In genomic region chr9:32594346-32594745, GRCm38 (mm10) we compare ENCODE assay signal across 14 mouse cellular contexts. TPM values are rescaled to one million over a fixed set of nuclear protein-coding genes. Genes with fewer than 3 reads are reported as not detected.
DNase-seq lines count a peak whose midpoint lies in the region; ATAC-seq and TF ChIP-seq lines count a peak whose summit lies in the region.
"Had no signal": no experiment of that assay in that cellular context is flagged by ENCODE, and none has a peak within 500 bp of the region (broad histone marks: within the 10 kb centered on the region; RNA-seq: fewer than 3 reads in every experiment).

No protein-coding gene starts in this region.

- DNase-seq in lung, embryonic 14.5 days: no peak
- no peak for DNase-seq in lung, postnatal 4 days
- DNase-seq in thymus, postnatal 25 days: peak; percentile 59
- DNase-seq in left cerebral cortex, postnatal 4 days: no peak
- no peak for DNase-seq in MN1 (ENCODE audit: low spot score)
- DNase-seq: cerebellum, adult 2 months; liver, postnatal 0 days; spleen, adult 18-20 months had no signal

- intact Hi-C loops in left cerebral cortex, postnatal 4 days (cut with DNase I): loop anchor here (5.0 kb wide), 1 partner anchor 488 kb away; no protein-coding TSS in a partner anchor

- no peaks in the 10 kb centered on the region for H3K27me3 ChIP-seq in lung, embryonic 14.5 days (ENCODE audit: insufficient read depth, low read length)

- H3K36me3 ChIP-seq in lung, embryonic 14.5 days (ENCODE audit: insufficient read depth): no peaks in the 10 kb centered on the region
- H3K36me3 ChIP-seq: heart, embryonic 10.5 days; hindbrain, embryonic 13.5 days had no signal

- no peak overlapping the region for H3K27ac ChIP-seq in lung, embryonic 14.5 days (ENCODE audit: low read depth)
- H3K27ac ChIP-seq: heart, embryonic 10.5 days; hindbrain, embryonic 13.5 days had no signal

- H3K4me2 ChIP-seq in lung, embryonic 14.5 days: no peak overlapping the region
- H3K4me2 ChIP-seq: hindbrain, embryonic 13.5 days had no signal

- no peaks in the 10 kb centered on the region for H3K9me3 ChIP-seq in lung, embryonic 14.5 days (ENCODE audit: low read depth, low read length)
- H3K9me3 ChIP-seq: heart, embryonic 10.5 days; hindbrain, embryonic 13.5 days; megakaryocyte, embryonic 14.5 days had no signal

- no peak overlapping the region for H3K9ac ChIP-seq in lung, embryonic 14.5 days
- H3K9ac ChIP-seq: hindbrain, embryonic 13.5 days; liver, postnatal 0 days had no signal

- ATAC-seq in lung, embryonic 14.5 days (ENCODE audit: insufficient read depth): peak; percentile 22; the same call in 1 of the 2 replicates
- peak; percentile 74 for ATAC-seq in CD4-positive, CD25-positive, alpha-beta regulatory T cell, adult 4 months
- peak; percentile 75 for ATAC-seq in inflammation-experienced regulatory T-cells, adult 6 months
- ATAC-seq: liver, postnatal 0 days had no signal

- 16% methylated on average over 4 of the region's 4 CpGs for WGBS in lung, embryonic 14.5 days

- H3K4me3 ChIP-seq in lung, embryonic 14.5 days (ENCODE audit: low read depth, low read length): no peak overlapping the region
- H3K4me3 ChIP-seq: heart, embryonic 10.5 days; hindbrain, embryonic 13.5 days; megakaryocyte, embryonic 14.5 days; myocyte had no signal

- no peak for TF ChIP-seq CTCF in lung, embryonic 14.5 days (IDR thresholded peaks at IDR 0.05; ENCODE audit: low read depth)

- 0 out of 2 replicates have a peak, but pooled peaks cover 6% of the 10 kb centered on the region for H3K4me1 ChIP-seq in lung, embryonic 14.5 days (ENCODE audit: insufficient read depth)

RNA-seq across cellular contexts. Expression of gene Ets1, which starts 41.7 kb away (rescaled TPM):
- 79.2 and 87.6 TPM in 2 replicates for polyA plus RNA-seq in lung, embryonic 14.5 days (2014; fragmentation: Nextera tagmentation; extraction: Ambion mirVana)
- polyA plus RNA-seq in CD4-positive, CD25-positive, alpha-beta regulatory T cell, adult 4 months (2017; shearing (Covaris generic)): 1,000 to 10,000 TPM in 1 of 2 experiments, 100 to 1,000 TPM in 1; 800 to 1,019 TPM
- polyA plus RNA-seq in inflammation-experienced regulatory T-cells, adult 6 months (2017; shearing (Covaris generic)): 100 to 1,000 TPM; 831 to 847 (median 840) TPM
- total RNA-seq in left cerebral cortex, postnatal 4 days (2021): 10 to 100 TPM; 26.5 to 27.2 TPM

RNA-seq across cellular contexts. Expression of gene Fli1, which starts 51.7 kb away (rescaled TPM):
- 35.7 and 37.8 TPM in 2 replicates for polyA plus RNA-seq in lung, embryonic 14.5 days (2014; fragmentation: Nextera tagmentation; extraction: Ambion mirVana)
- 100 to 1,000 TPM; 105 to 118 TPM for polyA plus RNA-seq in CD4-positive, CD25-positive, alpha-beta regulatory T cell, adult 4 months (2017; shearing (Covaris generic))
- polyA plus RNA-seq in inflammation-experienced regulatory T-cells, adult 6 months (2017; shearing (Covaris generic)): 100 to 1,000 TPM; 101 to 137 (median 110) TPM
- total RNA-seq in left cerebral cortex, postnatal 4 days (2021): 1 to 10 TPM; 8.5 to 10.0 TPM
- polyA plus RNA-seq: myocyte had no signal

Comparison
In these comparisons a context has a peak if more than half of its experiments do, and no peak if none do; other contexts are left out.
1. ATAC-seq: peak in every context shown above with its lines; median percentile 75 in inflammation-experienced regulatory T-cells, adult 6 months; 74 in CD4-positive, CD25-positive, alpha-beta regulatory T cell, adult 4 months; 22 in lung, embryonic 14.5 days.